ENCODE assay signal across 8 mouse cellular contexts in the genomic region with DNA sequence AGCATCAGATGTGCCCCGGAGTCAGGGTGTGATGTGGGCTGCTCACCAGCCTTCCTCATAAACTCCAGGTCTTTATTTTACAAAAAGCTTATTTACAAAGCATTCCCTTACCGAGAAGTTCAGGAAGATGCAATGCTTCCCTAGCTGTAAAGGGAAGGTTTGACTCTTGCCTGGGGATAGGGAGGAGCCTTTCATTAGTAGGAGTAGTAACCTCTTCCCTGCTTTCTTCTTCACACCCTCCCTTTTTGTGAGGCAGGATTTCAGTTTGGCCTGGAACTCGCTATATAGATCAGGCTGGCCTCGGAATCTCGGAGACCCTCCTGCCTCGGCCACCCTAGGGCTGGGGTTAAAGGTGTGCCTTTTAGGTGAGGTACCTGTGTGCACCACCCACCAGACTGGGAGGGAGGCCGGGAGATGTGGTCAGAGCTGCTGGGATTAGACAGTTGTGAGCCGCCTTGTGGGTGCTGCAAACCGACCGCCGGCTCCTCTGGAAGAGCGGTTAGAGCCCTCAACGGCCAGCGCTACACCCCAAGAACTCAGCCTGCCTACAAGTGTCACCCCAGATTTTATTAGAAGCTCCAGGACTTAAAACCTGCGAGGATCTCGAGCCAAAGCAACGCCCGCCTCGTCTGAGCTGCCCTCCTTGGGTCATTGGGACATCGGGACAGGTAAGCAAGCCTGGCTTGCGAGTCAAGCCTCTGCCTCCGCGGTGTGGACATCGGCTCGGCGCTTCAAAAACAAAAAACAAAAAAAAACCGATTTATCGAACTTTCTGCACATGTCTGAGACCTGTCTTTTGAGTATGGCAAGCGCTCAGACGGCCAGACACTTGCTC. TPM values are rescaled to one million over a fixed set of nuclear protein-coding genes. Genes with fewer than 3 reads are reported as not detected.
DNase-seq lines count a peak whose midpoint lies in the region; ATAC-seq and TF ChIP-seq lines count a peak whose summit lies in the region.

A gene (plus strand): TSS at position 273 of the 835 bp plus-strand sequence.

- peaks cover 17 to 21% of the 10 kb centered on the region in 2 experiments for H3K4me1 ChIP-seq in heart, embryonic 14.5 days (ENCODE audit: control insufficient read depth in 2 of 2, insufficient read depth in 2 of 2, low read length in 2 of 2)
- peaks cover 11% of the 10 kb centered on the region for H3K4me1 ChIP-seq in testis, adult 2 months (ENCODE audit: control insufficient read depth, insufficient read depth, low read length)

- TF ChIP-seq POLR2A in testis, adult 2 months (IDR thresholded peaks at IDR 0.05; ENCODE audit: control insufficient read depth, low read depth, low read length): peak; percentile 36; the same call in 1 of the 2 replicates

- H3K36me3 ChIP-seq in heart, embryonic 14.5 days (ENCODE audit: control insufficient read depth, insufficient read depth, low read length): no peaks in the 10 kb centered on the region
- no peaks in the 10 kb centered on the region for H3K36me3 ChIP-seq in testis, adult 2 months (ENCODE audit: control insufficient read depth, insufficient read depth, low read length)

- no peak for ATAC-seq in activated CD4-positive, CD25-positive, alpha-beta regulatory T cell, adult 4 months
- ATAC-seq in erythroblast, adult 5-6 weeks (replicated peaks; ENCODE audit: low FRiP score, poor library complexity, severe bottlenecking): peak; percentile 18; the same call in 1 of the 2 replicates
- no peak for ATAC-seq in heart, embryonic 14.5 days (ENCODE audit: insufficient number of reproducible peaks, insufficient read depth, low FRiP score, low read depth)

- DNase-seq in left cerebral cortex, adult 18-20 months (ENCODE audit: low spot score in 2 of 2): no peak
- no peak for DNase-seq in left cerebral cortex, adult 11 months (ENCODE audit: low spot score)
- DNase-seq in layer of hippocampus, adult 8-10 months (ENCODE audit: low spot score in 2 of 2): peak; percentile 24 to 34
- peak; percentile 14 for DNase-seq in lung, postnatal 10 days

- H3K4me2 ChIP-seq in heart, embryonic 14.5 days (ENCODE audit: low read length): peak within 1 kb of the TSS; percentile 88

- 40% methylated on average over 30 of the region's 30 CpGs for WGBS in heart, embryonic 14.5 days

- peak within 1 kb of the TSS; percentile 96 to 100 for H3K4me3 ChIP-seq in heart, embryonic 14.5 days (ENCODE audit: control insufficient read depth in 1 of 2, insufficient read depth in 1 of 2, low read depth in 1 of 2, low read length in 2 of 2)
- H3K4me3 ChIP-seq in testis, adult 2 months (ENCODE audit: control insufficient read depth, low read depth, low read length): peak within 1 kb of the TSS; percentile 98

- no peaks in the 10 kb centered on the region for H3K9me3 ChIP-seq in heart, embryonic 14.5 days (ENCODE audit: control insufficient read depth, low read length)

- peak within 1 kb of the TSS; percentile 88 to 96 for H3K27ac ChIP-seq in heart, embryonic 14.5 days (replicated peaks in 1 of 2; ENCODE audit: control insufficient read depth in 1 of 2, insufficient read depth in 1 of 2, low read depth in 2 of 2, low read length in 2 of 2)
- peak within 1 kb of the TSS; percentile 93 for H3K27ac ChIP-seq in testis, adult 2 months (ENCODE audit: control insufficient read depth, insufficient read depth, low read depth, low read length)

- TF ChIP-seq CTCF in testis, adult 2 months (IDR thresholded peaks at IDR 0.05; ENCODE audit: control insufficient read depth, insufficient read depth, insufficient replicate concordance, low read depth, low read length): no peak

- H3K9ac ChIP-seq in heart, embryonic 14.5 days (ENCODE audit: low read length): peak within 1 kb of the TSS; percentile 99

- no peaks in the 10 kb centered on the region for H3K27me3 ChIP-seq in heart, embryonic 14.5 days (ENCODE audit: control insufficient read depth, insufficient read depth, low read length)
- H3K27me3 ChIP-seq in testis, adult 2 months (ENCODE audit: control insufficient read depth, insufficient read depth, low read length): no peaks in the 10 kb centered on the region

RNA-seq across cellular contexts. Expression of the gene that starts here (rescaled TPM):
- total RNA-seq in left cerebral cortex, adult 18-20 months (2021): 10 to 100 TPM; 67.3 to 69.2 TPM
- polyA plus RNA-seq in activated CD4-positive, CD25-positive, alpha-beta regulatory T cell, adult 4 months (2017; shearing (Covaris generic)): 10 to 100 TPM; 32.1 to 38.6 TPM
- 10.2 and 14.4 TPM in 2 replicates for total RNA-seq in erythroblast, adult 5-6 weeks (2015; ENCODE audit: low replicate concordance)
- 10.0 and 16.9 TPM in 2 replicates for total RNA-seq in erythroblast, adult 5-6 weeks (2017; ENCODE audit: low replicate concordance)
- polyA plus RNA-seq in heart, embryonic 14.5 days (2014; fragmentation: Nextera tagmentation; extraction: Ambion mirVana): 11.3 and 11.6 TPM in 2 replicates
- total RNA-seq in layer of hippocampus, adult 8-10 months (2022): 10 to 100 TPM; 55.9 to 69.3 (median 63.7) TPM
- 17.1 and 18.4 TPM in 2 replicates for polyA plus RNA-seq in testis, adult 2 months (2012; rRNA removed)

Comparison
In these comparisons a context has a peak if more than half of its experiments do, and no peak if none do; other contexts are left out.
1. DNase-seq: peak in layer of hippocampus, adult 8-10 months (2 of 2) and lung, postnatal 10 days (single experiment); none in left cerebral cortex, adult 18-20 months (0 of 2) and left cerebral cortex, adult 11 months (single experiment).